Mouse (Mus musculus): ENCODE results near the gene Itgb2. TPM values are rescaled to one million over a fixed set of nuclear protein-coding genes. Genes with fewer than 3 reads are reported as not detected.
A peak's percentile ranks its signal among the peaks of the same experiment; 100 is the strongest.

Gene Itgb2
- total RNA-seq, 2 experiments from 2014 or later, result 3.3 to 4.4 TPM

- intact Hi-C loops (cut with DNase I), result loop anchor here (5.0 kb wide), 1 partner anchor 41 kb away; the partner anchor contains the start of gene Ube2g2
- peak; percentile 96 to 97 for DNase-seq
Measured at GRCm38 (mm10) chr10:77581408-77582284, 51.6 kb downstream of the Itgb2 start, which contains the start of gene Pttg1ip. Gene Pttg1ip, plus strand, starts transcription at chr10:77581720.

GRCm38 (mm10) chr10:77582285-77582618 is 52.2 kb downstream of the Itgb2 start:
- no peak for DNase-seq
- intact Hi-C loops (cut with DNase I), result loop anchor here (5.0 kb wide), 1 partner anchor 40 kb away; the partner anchor contains the start of gene Ube2g2

GRCm38 (mm10) chr10:77583795-77584422 is 53.9 kb downstream of the Itgb2 start:
- DNase-seq, result peak; percentile 44 to 45
- intact Hi-C loops (cut with DNase I), result loop anchor here (5.0 kb wide), 1 partner anchor 38 kb away; the partner anchor contains the start of gene Ube2g2

- intact Hi-C loops (cut with DNase I), result no loop called here
- DNase-seq, result no peak
Measured at GRCm38 (mm10) chr10:77586637-77587036, 56.6 kb downstream of the Itgb2 start.

- DNase-seq, result no peak
- intact Hi-C loops (cut with DNase I), result no loop called here
Measured at GRCm38 (mm10) chr10:77587091-77587775, 57.2 kb downstream of the Itgb2 start.

GRCm38 (mm10) chr10:77588036-77588435 is 58.0 kb downstream of the Itgb2 start:
- no peak for DNase-seq
- intact Hi-C loops (cut with DNase I), result no loop called here

GRCm38 (mm10) chr10:77589117-77589516 is 59.1 kb downstream of the Itgb2 start:
- peak in 1 of 2 experiments; percentile 16 for DNase-seq
- intact Hi-C loops (cut with DNase I), result no loop called here

GRCm38 (mm10) chr10:77589749-77590148 is 59.7 kb downstream of the Itgb2 start:
- intact Hi-C loops (cut with DNase I), result no loop called here
- DNase-seq, result no peak

GRCm38 (mm10) chr10:77590812-77591211 is 60.8 kb downstream of the Itgb2 start:
- intact Hi-C loops (cut with DNase I), result no loop called here
- peak; percentile 57 to 67 for DNase-seq

- intact Hi-C loops (cut with DNase I), result no loop called here
- no peak for DNase-seq
Measured at GRCm38 (mm10) chr10:77591546-77591945, 61.5 kb downstream of the Itgb2 start.

GRCm38 (mm10) chr10:77596060-77596459 is 66.0 kb downstream of the Itgb2 start:
- intact Hi-C loops (cut with DNase I), result no loop called here
- no peak for DNase-seq

- intact Hi-C loops (cut with DNase I), result no loop called here
Measured at GRCm38 (mm10) chr10:77603021-77603420, 73.0 kb downstream of the Itgb2 start.

GRCm38 (mm10) chr10:77604111-77604510 is 74.1 kb downstream of the Itgb2 start:
- intact Hi-C loops (cut with DNase I), result no loop called here
- DNase-seq, result no peak

More at GRCm38 (mm10) chr10:77603021-77603420, 73.0 kb downstream of the Itgb2 start:
- DNase-seq, result no peak

- intact Hi-C loops (cut with DNase I), result no loop called here
- DNase-seq, result peak in 1 of 2 experiments; percentile 35
Measured at GRCm38 (mm10) chr10:77604958-77605357, 74.9 kb downstream of the Itgb2 start.

GRCm38 (mm10) chr10:77605368-77605767 is 75.3 kb downstream of the Itgb2 start:
- intact Hi-C loops (cut with DNase I), result no loop called here
- DNase-seq, result peak in 1 of 2 experiments; percentile 42

GRCm38 (mm10) chr10:77605908-77606826 is 76.1 kb downstream of the Itgb2 start, which contains the start of the genes Sumo3 and Gm49325:
Gene Sumo3, plus strand, starts transcription at chr10:77606097.
Gene Gm49325, plus strand, starts transcription at chr10:77606197.
- intact Hi-C loops (cut with DNase I), result loop anchor here (1.0 kb wide), 1 partner anchor 16 kb away; the partner anchor contains the start of gene Ube2g2
- peak; percentile 98 to 99 for DNase-seq

GRCm38 (mm10) chr10:77606855-77607254 is 76.8 kb downstream of the Itgb2 start:
- intact Hi-C loops (cut with DNase I), result loop anchor here (1.0 kb wide), 1 partner anchor 15 kb away; the partner anchor contains the start of gene Ube2g2
- no peak for DNase-seq

GRCm38 (mm10) chr10:77607441-77607840 is 77.4 kb downstream of the Itgb2 start:
- DNase-seq, result no peak
- intact Hi-C loops (cut with DNase I), result no loop called here

GRCm38 (mm10) chr10:77608589-77608988 is 78.5 kb downstream of the Itgb2 start:
- intact Hi-C loops (cut with DNase I), result no loop called here
- no peak for DNase-seq
